Mouse (Mus musculus): ENCODE results near the gene Tysnd1.

DNA sequence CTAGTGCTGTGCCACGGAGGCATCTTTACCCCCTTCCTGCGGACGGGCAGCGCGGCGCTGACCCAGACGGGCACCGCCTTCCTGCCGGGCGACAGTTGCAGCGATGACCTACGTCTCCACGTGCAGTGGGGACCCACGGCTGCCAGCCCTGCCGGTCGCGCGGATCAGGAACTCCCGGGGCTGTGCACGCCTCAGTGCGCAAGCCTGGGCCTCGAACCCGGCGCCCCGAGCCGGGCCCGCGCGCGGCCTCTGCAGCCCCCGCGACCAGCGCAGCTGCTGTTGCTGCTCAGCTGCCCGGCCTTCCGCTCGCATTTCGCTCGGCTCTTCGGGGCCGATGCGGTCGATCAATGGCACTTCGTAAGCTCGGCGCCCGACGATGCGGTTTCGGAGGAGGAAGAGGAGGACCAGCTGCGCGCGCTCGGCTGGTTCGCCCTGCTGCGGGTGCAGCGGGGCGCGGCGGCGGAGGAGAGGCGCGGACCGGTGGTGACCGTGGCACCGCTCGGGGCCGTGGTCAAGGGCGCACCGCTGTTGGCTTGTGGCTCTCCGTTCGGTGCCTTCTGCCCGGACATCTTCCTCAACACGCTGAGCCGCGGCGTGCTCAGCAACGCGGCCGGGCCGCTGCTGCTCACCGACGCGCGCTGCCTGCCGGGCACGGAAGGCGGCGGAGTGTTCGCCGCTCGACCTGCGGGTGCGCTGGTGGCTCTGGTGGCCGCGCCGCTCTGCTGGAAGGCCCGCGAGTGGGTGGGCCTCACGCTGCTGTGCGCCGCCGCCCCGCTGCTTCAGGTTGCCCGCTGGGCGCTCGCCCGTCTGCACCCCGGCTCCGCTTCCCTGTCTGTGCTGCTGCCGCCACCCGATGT lies 617 bp downstream of the Tysnd1 start:
- TF ChIP-seq POLR2A (IDR thresholded peaks at IDR 0.05; ENCODE audit: borderline replicate concordance, low read depth, low read length) = no peak
- TF ChIP-seq CTCF (IDR thresholded peaks at IDR 0.05; ENCODE audit: low read depth, low read length) = no peak

All from bone marrow macrophage, adult 2 months (primary cell).